8 mouse cellular contexts compared by ENCODE assay signal in genomic region chr9:44318826-44319095, GRCm38 (mm10). TPM values are rescaled to one million over a fixed set of nuclear protein-coding genes. Genes with fewer than 3 reads are reported as not detected.
DNase-seq lines count a peak whose midpoint lies in the region; ATAC-seq lines count a peak whose summit lies in the region.

No protein-coding gene starts in this region.

- no peak for DNase-seq in lung, postnatal 14 days
- no peak for DNase-seq in forebrain, embryonic 14.5 days (ENCODE audit: low spot score)
- peak; percentile 70 to 74 for DNase-seq in kidney, postnatal 36 days
- no peak for DNase-seq in right cerebral cortex, postnatal 36 days (ENCODE audit: low spot score in 2 of 2)
- DNase-seq in urinary bladder, adult 18-20 months (ENCODE audit: low spot score in 2 of 2) = no peak
- no peak for DNase-seq in left cerebral cortex, adult 8-10 months (ENCODE audit: low spot score in 2 of 2)

- peaks cover 7% of the 10 kb centered on the region; the same call in 1 of the 2 replicates for H3K36me3 ChIP-seq in lung, embryonic 16.5 days (ENCODE audit: control insufficient read depth, insufficient read depth, low read length)
- H3K36me3 ChIP-seq in forebrain, embryonic 14.5 days (ENCODE audit: control insufficient read depth, insufficient read depth, low read length) = peaks cover 32% of the 10 kb centered on the region
- peaks cover 16% of the 10 kb centered on the region for H3K36me3 ChIP-seq in neural tube, embryonic 14.5 days (ENCODE audit: control insufficient read depth, insufficient read depth, low read length)

- peak overlapping the region; percentile 63 for H3K4me2 ChIP-seq in lung, embryonic 16.5 days (ENCODE audit: low read depth, low read length)
- H3K4me2 ChIP-seq in forebrain, embryonic 14.5 days (ENCODE audit: low read length) = peak overlapping the region; percentile 86
- peak overlapping the region; percentile 91 for H3K4me2 ChIP-seq in neural tube, embryonic 14.5 days (ENCODE audit: low read depth, low read length)

- peaks cover 20% of the 10 kb centered on the region for H3K4me1 ChIP-seq in lung, embryonic 16.5 days (replicated peaks; ENCODE audit: control insufficient read depth, insufficient read depth, low read length)
- H3K4me1 ChIP-seq in forebrain, embryonic 14.5 days (ENCODE audit: control insufficient read depth, insufficient read depth, low read length) = peaks cover 22% of the 10 kb centered on the region
- peaks cover 23% of the 10 kb centered on the region for H3K4me1 ChIP-seq in neural tube, embryonic 14.5 days (ENCODE audit: control insufficient read depth, insufficient read depth, low read length)

- H3K4me3 ChIP-seq in lung, embryonic 16.5 days (ENCODE audit: low read length) = peak overlapping the region; percentile 90
- H3K4me3 ChIP-seq in forebrain, embryonic 14.5 days (ENCODE audit: low read depth, low read length) = peak overlapping the region; percentile 92
- peak overlapping the region; percentile 76 for H3K4me3 ChIP-seq in neural tube, embryonic 14.5 days (ENCODE audit: low read depth, low read length)

- 31% methylated on average over 3 of the region's 3 CpGs for WGBS in lung, embryonic 16.5 days
- WGBS in forebrain, embryonic 14.5 days = 32% methylated on average over 3 of the region's 3 CpGs
- WGBS in neural tube, embryonic 14.5 days = 25% methylated on average over 3 of the region's 3 CpGs

- no peaks in the 10 kb centered on the region for H3K9me3 ChIP-seq in lung, embryonic 16.5 days (ENCODE audit: control insufficient read depth, low read length)
- H3K9me3 ChIP-seq in forebrain, embryonic 14.5 days (replicated peaks; ENCODE audit: control insufficient read depth, low read length) = no peaks in the 10 kb centered on the region
- no peaks in the 10 kb centered on the region for H3K9me3 ChIP-seq in neural tube, embryonic 14.5 days (ENCODE audit: control insufficient read depth, low read length)

- no peak for ATAC-seq in lung, embryonic 16.5 days (ENCODE audit: low read depth)
- no peak for ATAC-seq in forebrain, embryonic 14.5 days
- no peak for ATAC-seq in neural tube, embryonic 14.5 days (ENCODE audit: low read depth)

- no peak overlapping the region for H3K27ac ChIP-seq in lung, embryonic 16.5 days (ENCODE audit: low read length)
- H3K27ac ChIP-seq in forebrain, embryonic 14.5 days (ENCODE audit: low read depth, low read length) = no peak overlapping the region
- no peak overlapping the region for H3K27ac ChIP-seq in neural tube, embryonic 14.5 days (ENCODE audit: low read depth, low read length)

- H3K9ac ChIP-seq in lung, embryonic 16.5 days (ENCODE audit: low read length) = peak overlapping the region; percentile 87; the same call in 1 of the 2 replicates
- H3K9ac ChIP-seq in forebrain, embryonic 14.5 days (ENCODE audit: low read length) = peak overlapping the region; percentile 93
- peak overlapping the region; percentile 95 for H3K9ac ChIP-seq in neural tube, embryonic 14.5 days (replicated peaks; ENCODE audit: low read depth, low read length)

- H3K27me3 ChIP-seq in lung, embryonic 16.5 days (ENCODE audit: control insufficient read depth, insufficient read depth, low read depth, low read length) = no peaks in the 10 kb centered on the region
- no peaks in the 10 kb centered on the region for H3K27me3 ChIP-seq in forebrain, embryonic 14.5 days (replicated peaks; ENCODE audit: control insufficient read depth, insufficient read depth, low read length)
- no peaks in the 10 kb centered on the region for H3K27me3 ChIP-seq in neural tube, embryonic 14.5 days (ENCODE audit: control insufficient read depth, insufficient read depth, low read length)

RNA-seq across cellular contexts. Expression of gene C2cd2l, which starts 1.3 kb away (rescaled TPM):
- 6.8 and 7.4 TPM in 2 replicates for polyA plus RNA-seq in lung, embryonic 16.5 days (2015; fragmentation: Nextera tagmentation; extraction: Ambion mirVana)
- polyA plus RNA-seq in forebrain, embryonic 14.5 days (2014; fragmentation: Nextera tagmentation; extraction: Ambion mirVana) = 16.3 and 22.2 TPM in 2 replicates
- polyA plus RNA-seq in neural tube, embryonic 14.5 days (2014; fragmentation: Nextera tagmentation; extraction: Ambion mirVana) = 19.0 and 21.9 TPM in 2 replicates
- total RNA-seq in left cerebral cortex, adult 8-10 months (2022) = 100 to 1,000 TPM; 201 to 282 (median 245) TPM

RNA-seq across cellular contexts. Expression of gene Dpagt1, which starts 7.1 kb away (rescaled TPM):
- 38.0 and 42.3 TPM in 2 replicates for polyA plus RNA-seq in lung, embryonic 16.5 days (2015; fragmentation: Nextera tagmentation; extraction: Ambion mirVana)
- 38.2 and 39.7 TPM in 2 replicates for polyA plus RNA-seq in forebrain, embryonic 14.5 days (2014; fragmentation: Nextera tagmentation; extraction: Ambion mirVana)
- polyA plus RNA-seq in neural tube, embryonic 14.5 days (2014; fragmentation: Nextera tagmentation; extraction: Ambion mirVana) = 35.3 and 35.9 TPM in 2 replicates
- total RNA-seq in left cerebral cortex, adult 8-10 months (2022) = 10 to 100 TPM; 15.2 to 16.9 (median 16.5) TPM

RNA-seq across cellular contexts. Expression of gene Hinfp, which starts 13.3 kb away (rescaled TPM):
- 24.3 and 25.1 TPM in 2 replicates for polyA plus RNA-seq in lung, embryonic 16.5 days (2015; fragmentation: Nextera tagmentation; extraction: Ambion mirVana)
- polyA plus RNA-seq in forebrain, embryonic 14.5 days (2014; fragmentation: Nextera tagmentation; extraction: Ambion mirVana) = 18.4 and 24.8 TPM in 2 replicates
- 21.9 and 23.2 TPM in 2 replicates for polyA plus RNA-seq in neural tube, embryonic 14.5 days (2014; fragmentation: Nextera tagmentation; extraction: Ambion mirVana)
- 10 to 100 TPM; 30.2 to 34.9 (median 33.3) TPM for total RNA-seq in left cerebral cortex, adult 8-10 months (2022)

RNA-seq across cellular contexts. Expression of gene H2afx, which starts 15.7 kb away (rescaled TPM):
- 318 and 395 TPM in 2 replicates for polyA plus RNA-seq in lung, embryonic 16.5 days (2015; fragmentation: Nextera tagmentation; extraction: Ambion mirVana)
- 215 and 240 TPM in 2 replicates for polyA plus RNA-seq in forebrain, embryonic 14.5 days (2014; fragmentation: Nextera tagmentation; extraction: Ambion mirVana)
- polyA plus RNA-seq in neural tube, embryonic 14.5 days (2014; fragmentation: Nextera tagmentation; extraction: Ambion mirVana) = 92.3 and 94.3 TPM in 2 replicates
- total RNA-seq in left cerebral cortex, adult 8-10 months (2022) = 10 to 100 TPM; 45.6 to 48.7 (median 47.8) TPM

RNA-seq across cellular contexts. Expression of gene Hmbs, which starts 25.3 kb away (rescaled TPM):
- 110 and 117 TPM in 2 replicates for polyA plus RNA-seq in lung, embryonic 16.5 days (2015; fragmentation: Nextera tagmentation; extraction: Ambion mirVana)
- polyA plus RNA-seq in forebrain, embryonic 14.5 days (2014; fragmentation: Nextera tagmentation; extraction: Ambion mirVana) = 68.5 and 74.3 TPM in 2 replicates
- polyA plus RNA-seq in neural tube, embryonic 14.5 days (2014; fragmentation: Nextera tagmentation; extraction: Ambion mirVana) = 58.3 and 58.4 TPM in 2 replicates
- total RNA-seq in left cerebral cortex, adult 8-10 months (2022) = 10 to 100 TPM; 19.4 to 21.5 (median 20.4) TPM

Comparison
In these comparisons a context has a peak if more than half of its experiments do, and no peak if none do; other contexts are left out.
1. DNase-seq: peak in kidney, postnatal 36 days (2 of 2); none in lung, postnatal 14 days (single experiment), forebrain, embryonic 14.5 days (single experiment), right cerebral cortex, postnatal 36 days (0 of 2), urinary bladder, adult 18-20 months (0 of 2) and left cerebral cortex, adult 8-10 months (0 of 2).
2. Peak in every context shown above with its lines, with median percentiles within 50 percentile points of each other: H3K4me2 ChIP-seq, H3K4me3 ChIP-seq and H3K9ac ChIP-seq.